Mouse (Mus musculus): ENCODE measurements around the gene Rab3c.

DNA sequence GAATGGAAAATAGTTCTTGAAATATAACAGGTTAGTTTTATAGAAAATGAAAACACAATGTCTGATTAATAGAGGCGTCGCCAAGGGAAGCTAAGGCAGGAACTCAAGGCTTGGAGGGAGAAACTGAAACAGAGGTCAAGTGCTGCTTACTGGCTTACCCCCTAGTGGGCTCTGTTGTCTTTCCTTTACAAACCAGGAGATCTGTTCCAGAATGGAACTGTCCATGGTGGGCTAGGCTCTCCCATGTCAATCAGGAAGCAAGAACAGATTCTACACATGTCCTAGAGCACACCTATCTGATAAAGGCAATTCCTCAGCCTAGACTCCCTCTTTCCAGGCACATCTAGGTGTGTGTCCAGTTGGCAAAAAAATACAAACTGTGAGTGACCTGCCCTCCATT, 32.3 kb downstream of the Rab3c start:
- TF ChIP-seq POLR2A (IDR thresholded peaks at IDR 0.05; ENCODE audit: insufficient read depth, low read depth, low read length): no peak
- TF ChIP-seq CTCF (IDR thresholded peaks at IDR 0.05): no peak

Data from heart, adult 2 months (tissue).